Mouse (Mus musculus) kidney, adult 2 months (tissue): ENCODE measurements around the gene Zbtb48. TPM values are rescaled to one million over a fixed set of nuclear protein-coding genes. Genes with fewer than 3 reads are reported as not detected.
"Not testable (repeated sequence)": the region's sequence is repeated elsewhere in the genome, so short reads cannot be mapped to it uniquely, and the experiment has no call there.

Experiments used
- DNase-seq: peaks from one replicate; pipeline ENCODE4 v3.0.0; 2021
- H3K27ac ChIP-seq: fragments of 200-500 bp; 2 replicates; pipeline ENCODE4 v1.5.1; 2012; ENCODE audit warnings: low read depth, low read length, control low read depth, inconsistent platforms; ENCODE audit not compliant: insufficient read depth
- H3K27me3 ChIP-seq: fragments of 200-500 bp; replicated peaks from 2 replicates; pipeline ENCODE4 v1.6.1; 2012; ENCODE audit warnings: mild to moderate bottlenecking, moderate library complexity, low read length, inconsistent platforms; ENCODE audit not compliant: control insufficient read depth, insufficient read depth
- H3K36me3 ChIP-seq: fragments of 200-500 bp; 2 replicates; pipeline ENCODE4 v1.6.1; 2012; ENCODE audit warnings: mild to moderate bottlenecking, moderate library complexity, low read length, inconsistent platforms; ENCODE audit not compliant: control insufficient read depth, insufficient read depth
- H3K4me1 ChIP-seq: fragments of 200-500 bp; 2 replicates; pipeline ENCODE4 v1.6.1; 2011; ENCODE audit warnings: low read length; ENCODE audit not compliant: control insufficient read depth, insufficient read depth
- H3K4me3 ChIP-seq: fragments of 200-500 bp; 2 replicates; pipeline ENCODE4 v1.5.1; 2011; ENCODE audit warnings: mild to moderate bottlenecking, low read depth, low read length, control low read depth; ENCODE audit not compliant: insufficient read depth
- CTCF ChIP-seq: fragments of 200-500 bp; conservative IDR thresholded peaks from 2 replicates; pipeline ENCODE4 v1.5.1; 2011; ENCODE audit warnings: low read depth, mild to moderate bottlenecking, control low read depth, low read length, moderate library complexity, mixed read lengths; ENCODE audit not compliant: insufficient read depth, insufficient read length
- POLR2A ChIP-seq: fragments of 200-500 bp; IDR thresholded peaks from one replicate; pipeline ENCODE4 v1.6.1; 2011; ENCODE audit warnings: low read depth, low read length, control low read depth
- WGBS: fragments of 180-500 bp; shearing (Covaris S2); methylation state at CpG from one replicate; pipeline ENCODE4 v1.1.7; 2018; 5-methylcytosine and 5-hydroxymethylcytosine counted together
- polyA plus RNA-seq: library from polyadenylated mRNA; depleted of rRNA; stranded (reverse); fragments of >200 nt; gene quantifications from 2 replicates; pipeline ENCODE4 v1.2.3, GENCODE M21; 2012

The Zbtb48 gene
- polyA plus RNA-seq, 1 experiment = 11.0 TPM

- 4% methylated on average over 25 of the region's 25 CpGs for WGBS
- H3K4me3 ChIP-seq = peak overlapping the region; percentile 71
- DNase-seq = peak; percentile 54
- H3K27ac ChIP-seq = no peak overlapping the region
- no peak for TF ChIP-seq POLR2A
- no peak for TF ChIP-seq CTCF
- H3K27me3 ChIP-seq = no peaks in the 10 kb centered on the region
- H3K4me1 ChIP-seq = peaks cover 7% of the 10 kb centered on the region
- no peaks in the 10 kb centered on the region for H3K36me3 ChIP-seq
Measured at GRCm38 (mm10) chr4:152039831-152040310, 12.4 kb upstream of the Zbtb48 start.

GRCm38 (mm10) chr4:152038985-152039830 is 11.7 kb upstream of the Zbtb48 start, which contains the start of gene Nol9:
Gene Nol9 (plus strand): TSS chr4:152039321.
- under 1% methylated on average over 86 of the region's 86 CpGs for WGBS
- Histone ChIP-seq H3K4me3 (peak within 1 kb of the TSS; percentile 71), H3K27ac (no peak within 1 kb of the TSS), H3K27me3 (no peaks in the 10 kb centered on the region), H3K4me1 (peaks cover 7% of the 10 kb centered on the region), H3K36me3 (no peaks in the 10 kb centered on the region)
- peak; percentile 95 for DNase-seq
- TF ChIP-seq CTCF (peak; percentile 79), POLR2A (no peak)

GRCm38 (mm10) chr4:152038225-152038984 is 10.9 kb upstream of the Zbtb48 start, which contains the start of gene Tas1r1:
Gene Tas1r1 (minus strand): TSS chr4:152038568.
- TF ChIP-seq CTCF (no peak), POLR2A (no peak)
- 42% methylated on average over 10 of the region's 10 CpGs for WGBS
- Histone ChIP-seq H3K36me3 (no peaks in the 10 kb centered on the region), H3K4me1 (peaks cover 7% of the 10 kb centered on the region), H3K4me3 (peak within 1 kb of the TSS; percentile 71), H3K27me3 (no peaks in the 10 kb centered on the region), H3K27ac (no peak within 1 kb of the TSS)
- DNase-seq = peak; percentile 25

GRCm38 (mm10) chr4:152036464-152036863 is 9.0 kb upstream of the Zbtb48 start:
- WGBS = 86% methylated on average over 6 of the region's 6 CpGs
- H3K4me3 ChIP-seq, H3K4me1 ChIP-seq, H3K27me3 ChIP-seq, H3K27ac ChIP-seq, DNase-seq, H3K36me3 ChIP-seq: not testable (repeated sequence)
- TF ChIP-seq CTCF = peak; percentile 34

- H3K4me3 ChIP-seq = no peak overlapping the region
- no peaks in the 10 kb centered on the region for H3K36me3 ChIP-seq
- DNase-seq = no peak
- TF ChIP-seq CTCF (no peak), POLR2A (no peak)
- H3K27ac ChIP-seq = no peak overlapping the region
- WGBS = 90% methylated on average over 13 of the region's 13 CpGs
- no peaks in the 10 kb centered on the region; the same call in 1 of the 2 replicates for H3K4me1 ChIP-seq
- H3K27me3 ChIP-seq = no peaks in the 10 kb centered on the region
Measured at GRCm38 (mm10) chr4:152032922-152033321, 5.5 kb upstream of the Zbtb48 start.

GRCm38 (mm10) chr4:152029997-152030396 is 2.5 kb upstream of the Zbtb48 start:
- DNase-seq = no peak
- Histone ChIP-seq H3K4me3 (no peak overlapping the region), H3K4me1 (peaks cover 6% of the 10 kb centered on the region; the same call in 1 of the 2 replicates), H3K36me3 (no peaks in the 10 kb centered on the region), H3K27me3 (no peaks in the 10 kb centered on the region), H3K27ac (no peak overlapping the region)
- WGBS = 75% methylated on average over 4 of the region's 4 CpGs
- no peak; the same call in 1 of the 2 replicates for TF ChIP-seq CTCF
- no peak for TF ChIP-seq POLR2A

- TF ChIP-seq POLR2A = no peak
- peak; percentile 27; the same call in 1 of the 2 replicates for TF ChIP-seq CTCF
- Histone ChIP-seq H3K27me3 (no peaks in the 10 kb centered on the region), H3K27ac (no peak overlapping the region), H3K4me3 (no peak overlapping the region), H3K4me1 (peaks cover 6% of the 10 kb centered on the region; the same call in 1 of the 2 replicates), H3K36me3 (no peaks in the 10 kb centered on the region)
- DNase-seq = no peak
- 48% methylated on average over 5 of the region's 5 CpGs for WGBS
Measured at GRCm38 (mm10) chr4:152029087-152029486, 1.6 kb upstream of the Zbtb48 start.
